Mouse (Mus musculus): ENCODE measurements around the gene Inpp1. TPM values are rescaled to one million over a fixed set of nuclear protein-coding genes. Genes with fewer than 3 reads are reported as not detected.
"Not testable (repeated sequence)": the region's sequence is repeated elsewhere in the genome, so short reads cannot be mapped to it uniquely, and the experiment has no call there.

Gene Inpp1
- 16.6 and 25.0 TPM in 2 replicates for polyA plus RNA-seq (2014; fragmentation: Nextera tagmentation; extraction: Ambion mirVana)

DNA sequence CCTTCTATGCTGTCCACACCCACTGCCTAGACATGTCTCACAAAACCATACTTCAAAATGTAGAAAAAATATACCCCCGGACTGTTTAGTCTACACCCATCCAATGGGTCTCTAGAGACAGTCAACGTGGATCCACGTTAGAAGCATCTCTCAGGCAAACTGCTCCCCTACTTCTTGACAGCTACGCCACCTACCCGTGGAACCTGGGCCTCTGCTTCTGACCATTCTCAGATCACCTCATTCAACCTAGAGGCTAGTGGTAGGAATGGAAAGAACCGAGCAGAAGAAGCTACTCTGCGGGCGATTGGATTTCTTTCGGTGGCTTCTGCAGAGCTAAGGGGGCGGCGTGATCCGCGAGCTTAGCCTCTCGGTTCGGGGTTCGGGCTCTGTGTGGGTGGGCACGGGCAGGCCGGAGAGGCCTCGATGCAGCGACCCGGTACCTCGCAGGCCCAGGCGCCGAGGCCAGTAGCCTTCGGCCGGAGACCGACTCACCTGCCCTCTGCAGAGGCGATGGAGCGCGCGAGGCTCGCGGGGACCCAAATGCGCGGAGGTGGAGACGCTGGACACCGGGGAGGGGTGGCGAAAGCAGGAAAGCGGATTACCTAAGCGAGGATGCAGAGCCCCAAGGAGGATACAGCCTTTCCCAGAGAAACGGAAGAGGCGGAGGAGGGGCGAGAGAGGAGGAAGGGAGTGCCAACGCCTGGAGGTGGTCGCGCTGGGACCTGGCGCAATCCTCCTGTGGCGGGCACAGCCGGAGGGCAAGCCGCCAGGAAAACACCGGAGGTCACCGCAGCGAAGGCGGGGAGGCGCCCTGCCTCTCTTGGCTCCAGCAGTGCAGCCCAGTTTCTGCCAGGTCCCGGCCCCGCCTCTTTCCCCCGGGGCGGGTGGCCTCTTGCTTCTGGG, at the start of gene Inpp1:
TSS of gene Inpp1 (minus strand) at position 779 of the 903 bp plus-strand sequence.
- Histone ChIP-seq H3K4me1 (ENCODE audit: control insufficient read depth, insufficient read depth, low read length) (peaks cover 9% of the 10 kb centered on the region; the same call in 1 of the 2 replicates), H3K27ac (ENCODE audit: low read depth, low read length) (peak within 1 kb of the TSS; percentile 69), H3K36me3 (ENCODE audit: control insufficient read depth, insufficient read depth, low read length) (no peaks in the 10 kb centered on the region), H3K27me3 (replicated peaks; ENCODE audit: control insufficient read depth, insufficient read depth, low read length) (no peaks in the 10 kb centered on the region), H3K9ac (ENCODE audit: low read length) (peak within 1 kb of the TSS; percentile 89), H3K4me2 (ENCODE audit: low read length) (peak within 1 kb of the TSS; percentile 81), H3K9me3 (replicated peaks; ENCODE audit: control insufficient read depth, low read length) (no peaks in the 10 kb centered on the region), H3K4me3 (ENCODE audit: low read depth, low read length) (peak within 1 kb of the TSS; percentile 60)
- ATAC-seq (peak; percentile 90), DNase-seq (ENCODE audit: low spot score) (peak; percentile 73)
- 1% methylated on average over 56 of the region's 59 CpGs for WGBS

DNA sequence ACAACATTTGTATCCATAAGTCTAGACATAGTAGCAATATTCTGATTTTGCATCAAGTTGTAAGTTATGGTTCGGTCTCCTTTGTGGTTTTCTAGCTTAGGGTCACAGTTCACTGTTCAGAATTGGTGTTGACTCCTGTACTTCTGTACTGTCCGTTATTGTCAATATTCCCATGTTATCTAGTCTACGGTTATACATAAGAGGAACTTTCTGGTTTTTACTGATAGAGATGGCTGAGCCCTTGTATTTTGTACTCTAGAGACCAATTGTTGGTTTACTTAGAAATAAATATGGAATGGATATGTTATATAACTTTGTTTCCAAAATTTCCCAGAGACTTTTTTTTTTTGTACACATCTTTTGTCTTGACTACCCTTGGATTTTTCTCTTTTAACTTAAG, 48.5 kb upstream of the Inpp1 start:
- Histone ChIP-seq H3K4me2 (ENCODE audit: low read length) (no peak overlapping the region), H3K27ac (ENCODE audit: low read depth, low read length) (no peak overlapping the region), H3K4me3 (ENCODE audit: low read depth, low read length) (no peak overlapping the region), H3K27me3 (replicated peaks; ENCODE audit: control insufficient read depth, insufficient read depth, low read length) (no peaks in the 10 kb centered on the region), H3K9ac (ENCODE audit: low read length) (no peak overlapping the region), H3K9me3 (replicated peaks; ENCODE audit: control insufficient read depth, low read length) (no peaks in the 10 kb centered on the region), H3K4me1 (ENCODE audit: control insufficient read depth, insufficient read depth, low read length) (no peaks in the 10 kb centered on the region), H3K36me3 (ENCODE audit: control insufficient read depth, insufficient read depth, low read length) (no peaks in the 10 kb centered on the region)
- no peak for ATAC-seq
- no peak for DNase-seq (ENCODE audit: low spot score)
- WGBS: 91% methylated on average over 3 of the region's 3 CpGs

DNA sequence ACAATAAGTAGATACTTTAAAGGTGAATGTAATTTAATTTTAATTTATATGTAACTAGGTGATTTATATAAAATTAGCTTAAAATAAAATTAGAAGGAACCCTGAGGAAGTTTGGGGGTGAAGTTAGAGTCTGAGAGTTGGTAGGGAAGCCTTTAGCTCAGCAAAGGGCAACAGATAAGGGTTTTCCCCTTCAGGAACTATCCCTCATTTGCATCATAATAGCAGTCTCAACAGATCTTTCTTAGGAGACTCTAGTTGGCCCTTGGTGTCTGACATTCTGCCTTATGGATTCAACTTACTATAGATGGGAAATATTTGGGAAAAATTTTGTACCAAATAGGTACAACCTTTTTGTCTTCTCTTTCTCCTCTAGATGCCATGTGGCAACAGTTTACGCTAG, 46.7 kb upstream of the Inpp1 start:
- no peak overlapping the region for H3K9ac ChIP-seq (ENCODE audit: low read length)
- no peak overlapping the region for H3K27ac ChIP-seq (ENCODE audit: low read depth, low read length)
- no peaks in the 10 kb centered on the region for H3K27me3 ChIP-seq (replicated peaks; ENCODE audit: control insufficient read depth, insufficient read depth, low read length)
- peaks cover 6% of the 10 kb centered on the region; the same call in 1 of the 2 replicates for H3K36me3 ChIP-seq (ENCODE audit: control insufficient read depth, insufficient read depth, low read length)
- no peak overlapping the region for H3K4me3 ChIP-seq (ENCODE audit: low read depth, low read length)
- no peaks in the 10 kb centered on the region for H3K4me1 ChIP-seq (ENCODE audit: control insufficient read depth, insufficient read depth, low read length)
- H3K4me2 ChIP-seq (ENCODE audit: low read length): no peak overlapping the region
- DNase-seq (ENCODE audit: low spot score) (no peak), ATAC-seq (no peak)
- WGBS: 91% methylated on average over 1 of the region's 1 CpGs
- H3K9me3 ChIP-seq (replicated peaks; ENCODE audit: control insufficient read depth, low read length): no peaks in the 10 kb centered on the region

DNA sequence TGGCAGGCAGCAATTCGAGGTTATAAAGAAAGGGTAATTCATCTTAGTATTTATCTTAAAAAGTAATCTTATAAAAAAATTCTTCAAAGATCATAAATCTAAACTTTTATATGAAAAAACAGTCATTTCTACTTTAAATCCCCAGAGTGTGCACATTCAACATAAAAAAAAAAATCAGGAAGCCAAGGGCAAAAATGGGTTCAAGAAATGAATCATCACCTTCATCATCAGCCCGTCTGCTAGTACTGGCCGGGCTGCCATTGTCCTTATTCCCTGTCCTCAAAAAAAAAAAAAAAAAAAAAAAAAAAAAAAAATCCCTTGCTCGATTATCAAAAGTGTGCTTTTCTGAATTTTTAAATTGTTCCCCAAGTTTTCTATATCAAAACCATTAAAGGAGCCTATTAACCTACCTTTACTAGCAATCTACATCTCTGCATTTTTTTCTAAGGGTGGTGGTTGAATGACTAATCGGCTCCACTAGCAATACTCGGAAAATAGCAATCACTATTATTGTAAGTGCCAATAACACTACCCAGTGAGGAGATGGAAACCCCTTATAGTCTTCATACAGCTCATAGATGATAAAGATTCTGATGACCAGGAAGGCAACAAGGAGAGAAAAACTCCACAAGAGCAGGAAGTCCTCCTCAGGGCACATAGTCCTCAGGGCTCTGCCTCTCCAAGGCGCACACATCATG, 38.6 kb upstream of the Inpp1 start:
- Histone ChIP-seq H3K4me3 (ENCODE audit: low read depth, low read length) (no peak overlapping the region), H3K36me3 (ENCODE audit: control insufficient read depth, insufficient read depth, low read length) (peaks cover 6% of the 10 kb centered on the region; the same call in 1 of the 2 replicates), H3K9me3 (replicated peaks; ENCODE audit: control insufficient read depth, low read length) (no peaks in the 10 kb centered on the region), H3K9ac (ENCODE audit: low read length) (no peak overlapping the region), H3K4me1 (ENCODE audit: control insufficient read depth, insufficient read depth, low read length) (no peaks in the 10 kb centered on the region), H3K4me2 (ENCODE audit: low read length) (no peak overlapping the region), H3K27me3 (replicated peaks; ENCODE audit: control insufficient read depth, insufficient read depth, low read length) (no peaks in the 10 kb centered on the region), H3K27ac (ENCODE audit: low read depth, low read length) (no peak overlapping the region)
- DNase-seq (ENCODE audit: low spot score) (no peak), ATAC-seq (no peak)
- WGBS: 89% methylated on average over 7 of the region's 7 CpGs

DNA sequence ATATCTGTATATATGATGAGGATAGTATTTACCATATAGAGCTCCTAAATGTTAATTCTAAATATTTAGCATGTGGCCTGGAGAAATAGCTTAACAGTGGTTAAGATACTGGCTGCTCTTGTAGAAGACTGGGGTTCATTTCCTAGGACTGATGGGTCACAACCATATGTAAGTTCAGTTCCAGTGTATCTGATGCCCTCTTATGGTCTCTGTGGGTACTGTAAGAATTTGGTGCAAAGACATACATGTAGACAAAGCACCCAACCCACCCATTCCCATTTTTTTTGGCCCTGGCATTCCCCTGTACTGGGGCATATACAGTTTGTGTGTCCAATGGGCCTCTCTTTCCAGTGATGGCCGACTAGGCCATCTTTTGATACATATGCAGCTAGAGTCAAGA, 36.5 kb upstream of the Inpp1 start:
- not testable (repeated sequence) for H3K27me3 ChIP-seq (replicated peaks; ENCODE audit: control insufficient read depth, insufficient read depth, low read length); H3K4me1 ChIP-seq (ENCODE audit: control insufficient read depth, insufficient read depth, low read length); H3K4me2 ChIP-seq (ENCODE audit: low read length); H3K36me3 ChIP-seq (ENCODE audit: control insufficient read depth, insufficient read depth, low read length); H3K4me3 ChIP-seq (ENCODE audit: low read depth, low read length); H3K9me3 ChIP-seq (replicated peaks; ENCODE audit: control insufficient read depth, low read length); H3K9ac ChIP-seq (ENCODE audit: low read length); H3K27ac ChIP-seq (ENCODE audit: low read depth, low read length)
- DNase-seq (ENCODE audit: low spot score) (peak; percentile 59), ATAC-seq (peak; percentile 48; the same call in 1 of the 2 replicates)
- WGBS: no CpG with 5 or more reads among the region's 1 CpGs

DNA sequence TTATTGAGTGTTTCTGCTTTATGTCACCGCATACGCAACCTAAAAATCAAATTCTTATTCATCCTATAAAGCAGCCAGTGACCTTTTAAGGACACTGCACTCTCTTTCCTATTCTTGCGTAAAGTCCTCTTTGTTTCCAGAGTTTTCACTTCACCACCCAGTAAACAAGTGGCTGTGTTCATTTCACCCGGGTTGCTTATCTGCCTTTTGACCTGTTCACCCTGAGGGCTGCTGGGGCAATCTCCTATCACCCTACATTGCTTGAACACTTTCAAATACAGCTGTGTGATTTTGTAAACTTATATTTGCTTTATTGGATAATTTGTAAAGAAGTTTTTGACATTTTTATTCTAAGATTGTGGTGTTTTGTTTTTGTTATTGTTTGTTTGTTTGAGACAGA, 31.9 kb upstream of the Inpp1 start:
- peaks cover 4% of the 10 kb centered on the region; the same call in 1 of the 2 replicates for H3K4me1 ChIP-seq (ENCODE audit: control insufficient read depth, insufficient read depth, low read length)
- no peaks in the 10 kb centered on the region for H3K27me3 ChIP-seq (replicated peaks; ENCODE audit: control insufficient read depth, insufficient read depth, low read length)
- no peaks in the 10 kb centered on the region for H3K9me3 ChIP-seq (replicated peaks; ENCODE audit: control insufficient read depth, low read length)
- no peaks in the 10 kb centered on the region for H3K36me3 ChIP-seq (ENCODE audit: control insufficient read depth, insufficient read depth, low read length)
- 79% methylated on average over 4 of the region's 4 CpGs for WGBS
- DNase-seq (ENCODE audit: low spot score) (no peak), ATAC-seq (no peak)
- H3K4me3 ChIP-seq (ENCODE audit: low read depth, low read length): no peak overlapping the region
- no peak overlapping the region for H3K9ac ChIP-seq (ENCODE audit: low read length)
- no peak overlapping the region for H3K27ac ChIP-seq (ENCODE audit: low read depth, low read length)
- H3K4me2 ChIP-seq (ENCODE audit: low read length): no peak overlapping the region

DNA sequence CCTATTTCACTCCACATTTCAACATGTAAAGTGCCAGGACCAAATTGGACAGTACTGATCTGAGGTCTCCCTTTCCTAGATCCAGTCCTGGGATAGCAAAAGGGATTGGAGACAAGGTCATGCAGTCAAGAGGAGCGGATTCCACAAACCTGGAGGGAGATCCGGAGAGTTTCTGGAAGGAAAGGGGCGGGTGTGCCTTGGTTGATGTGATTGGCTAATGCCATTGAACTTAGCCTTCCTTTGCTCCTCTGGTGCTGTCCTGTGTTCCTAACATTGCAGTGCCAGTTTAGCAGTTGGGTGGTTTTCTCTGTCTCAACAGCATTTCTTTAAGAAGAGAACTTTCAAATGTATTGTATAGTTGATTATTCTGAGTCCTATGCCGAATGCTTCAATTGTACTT, 29.1 kb upstream of the Inpp1 start:
- DNase-seq (ENCODE audit: low spot score) (no peak), ATAC-seq (no peak)
- no peaks in the 10 kb centered on the region for H3K9me3 ChIP-seq (replicated peaks; ENCODE audit: control insufficient read depth, low read length)
- H3K9ac ChIP-seq (ENCODE audit: low read length): no peak overlapping the region
- no peaks in the 10 kb centered on the region for H3K27me3 ChIP-seq (replicated peaks; ENCODE audit: control insufficient read depth, insufficient read depth, low read length)
- H3K4me2 ChIP-seq (ENCODE audit: low read length): no peak overlapping the region
- WGBS: 88% methylated on average over 4 of the region's 4 CpGs
- H3K4me3 ChIP-seq (ENCODE audit: low read depth, low read length): no peak overlapping the region
- no peaks in the 10 kb centered on the region for H3K36me3 ChIP-seq (ENCODE audit: control insufficient read depth, insufficient read depth, low read length)
- H3K4me1 ChIP-seq (ENCODE audit: control insufficient read depth, insufficient read depth, low read length): peaks cover 4% of the 10 kb centered on the region; the same call in 1 of the 2 replicates
- H3K27ac ChIP-seq (ENCODE audit: low read depth, low read length): no peak overlapping the region

DNA sequence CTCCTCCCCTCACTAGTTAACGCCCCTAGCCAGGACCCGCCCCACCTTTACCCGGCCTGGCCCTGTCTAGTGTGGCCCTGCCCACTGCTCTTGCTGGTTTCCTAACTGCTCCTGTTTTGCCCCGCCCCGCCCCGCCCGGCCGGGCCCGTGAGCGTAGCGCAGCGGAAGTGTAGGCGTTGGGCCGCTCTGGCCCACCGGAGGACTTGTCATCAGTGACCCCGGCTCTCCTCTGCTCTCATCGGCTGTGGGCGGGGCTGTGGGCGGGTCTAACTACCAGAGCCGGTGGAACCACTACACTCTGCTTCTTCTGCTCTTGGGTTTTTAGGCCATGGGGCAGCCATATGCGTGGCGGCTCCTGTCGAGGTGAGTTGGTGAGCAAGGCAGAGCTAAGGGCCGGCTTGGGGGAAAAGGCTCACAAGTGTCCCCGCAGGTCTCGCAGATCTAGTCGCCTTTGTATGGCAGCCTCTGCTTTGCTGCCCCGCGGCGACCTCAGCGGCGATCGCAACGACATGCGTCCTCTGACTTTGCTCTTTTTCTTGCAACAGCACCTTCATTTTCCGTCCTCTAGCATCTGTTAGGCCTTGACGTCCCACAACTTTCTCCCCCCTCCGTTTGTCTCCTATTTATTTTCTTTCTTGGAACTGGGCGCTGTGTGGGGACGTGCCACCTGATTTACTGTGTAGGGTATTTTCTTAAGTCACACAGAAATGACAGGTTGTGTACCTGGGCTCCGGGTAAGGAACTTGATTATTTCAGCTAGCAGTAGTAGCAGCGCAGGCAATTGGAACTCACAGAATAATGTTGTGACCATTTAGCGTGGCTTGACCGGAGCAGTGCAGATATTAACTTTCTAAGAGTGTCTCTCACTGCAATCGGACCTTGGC, 27.5 kb upstream of the Inpp1 start, which contains the start of gene Hibch:
TSS of gene Hibch (plus strand) at position 148 of the 884 bp plus-strand sequence.
- DNase-seq (ENCODE audit: low spot score) (peak; percentile 98), ATAC-seq (peak; percentile 100)
- Histone ChIP-seq H3K4me3 (ENCODE audit: low read depth, low read length) (peak within 1 kb of the TSS; percentile 58), H3K27me3 (replicated peaks; ENCODE audit: control insufficient read depth, insufficient read depth, low read length) (no peaks in the 10 kb centered on the region), H3K9ac (ENCODE audit: low read length) (peak within 1 kb of the TSS; percentile 71), H3K36me3 (ENCODE audit: control insufficient read depth, insufficient read depth, low read length) (no peaks in the 10 kb centered on the region), H3K27ac (ENCODE audit: low read depth, low read length) (peak within 1 kb of the TSS; percentile 14; the same call in 1 of the 2 replicates), H3K4me2 (ENCODE audit: low read length) (peak within 1 kb of the TSS; percentile 71), H3K9me3 (replicated peaks; ENCODE audit: control insufficient read depth, low read length) (no peaks in the 10 kb centered on the region), H3K4me1 (ENCODE audit: control insufficient read depth, insufficient read depth, low read length) (peaks cover 4% of the 10 kb centered on the region; the same call in 1 of the 2 replicates)
- 3% methylated on average over 45 of the region's 45 CpGs for WGBS
